ENCODE assay signal across 8 mouse cellular contexts in the genomic region with DNA sequence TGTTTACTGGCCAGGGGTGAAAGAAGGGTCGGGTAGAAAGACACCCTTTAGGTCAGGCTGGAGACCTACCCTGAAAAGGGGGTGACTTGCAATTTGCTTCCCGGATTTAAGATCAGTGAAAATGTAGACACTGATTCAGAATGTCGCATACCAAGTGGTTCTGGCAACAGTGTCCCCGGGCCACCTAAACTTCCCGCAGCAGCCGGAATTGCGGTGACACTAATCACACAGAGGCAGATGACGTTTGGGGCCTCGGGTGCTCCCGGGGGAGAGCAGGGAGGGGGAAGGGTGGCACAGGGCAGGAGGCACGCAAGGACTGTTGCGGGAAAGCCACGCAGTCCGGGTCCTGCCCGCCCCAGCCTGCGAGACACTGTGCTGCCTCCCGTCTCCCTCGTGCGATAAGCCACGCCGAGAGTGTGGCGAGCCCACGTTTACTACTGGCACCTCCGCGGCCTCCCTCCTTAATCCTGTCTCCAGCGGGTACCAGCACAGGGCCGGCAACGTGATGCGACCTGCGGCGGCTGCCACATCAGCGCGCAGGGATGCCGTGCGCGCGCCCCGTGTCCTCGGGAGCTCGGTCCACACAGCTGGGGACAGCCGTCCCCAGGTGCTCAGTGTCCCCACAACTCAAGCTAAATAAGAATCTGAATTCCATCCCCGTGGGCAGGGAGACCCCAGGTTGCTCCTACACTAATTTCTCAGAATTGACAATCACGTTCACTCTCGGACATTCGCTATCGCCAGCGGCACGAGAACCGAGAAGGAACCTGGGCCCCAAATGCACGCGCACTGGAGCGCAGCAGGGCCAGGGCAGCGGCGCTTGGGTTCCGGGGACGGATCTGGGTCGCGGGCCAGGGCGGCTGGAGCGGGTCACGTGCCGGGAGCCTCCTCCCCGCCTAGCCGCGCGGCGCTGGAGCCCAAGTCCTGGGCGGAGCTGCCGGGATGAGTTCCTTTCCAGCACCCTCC. TPM values are rescaled to one million over a fixed set of nuclear protein-coding genes. Genes with fewer than 3 reads are reported as not detected.
DNase-seq lines count a peak whose midpoint lies in the region; ATAC-seq lines count a peak whose summit lies in the region.

No protein-coding gene starts in this region.

- peaks cover 28% of the 10 kb centered on the region for H3K4me1 ChIP-seq in hindbrain, embryonic 12.5 days
- H3K4me1 ChIP-seq in lung, embryonic 16.5 days (replicated peaks; ENCODE audit: control insufficient read depth, insufficient read depth, low read length): peaks cover 25% of the 10 kb centered on the region

- H3K9me3 ChIP-seq in hindbrain, embryonic 12.5 days (replicated peaks): no peaks in the 10 kb centered on the region
- H3K9me3 ChIP-seq in lung, embryonic 16.5 days (ENCODE audit: control insufficient read depth, low read length): no peaks in the 10 kb centered on the region

- WGBS in hindbrain, embryonic 12.5 days: under 1% methylated on average over 69 of the region's 69 CpGs
- under 1% methylated on average over 69 of the region's 69 CpGs for WGBS in lung, embryonic 16.5 days

- H3K9ac ChIP-seq in hindbrain, embryonic 12.5 days: peak overlapping the region; percentile 60
- H3K9ac ChIP-seq in lung, embryonic 16.5 days (ENCODE audit: low read length): peak overlapping the region; percentile 66

- peak; percentile 56 for ATAC-seq in hindbrain, embryonic 12.5 days (ENCODE audit: low FRiP score)
- peak; percentile 88 for ATAC-seq in lung, embryonic 16.5 days (ENCODE audit: low read depth)

- DNase-seq in Muller cell, postnatal 12 days (ENCODE audit: inconsistent ontology term): peak; percentile 97
- peak; percentile 89 for DNase-seq in cerebellum, adult 9-10 months
- DNase-seq in frontal cortex, postnatal 14 days (ENCODE audit: low spot score in 2 of 2): peak; percentile 69 to 75
- DNase-seq in layer of hippocampus, postnatal 10 days (ENCODE audit: low spot score in 2 of 2): peak; percentile 85 to 90
- peak; percentile 75 for DNase-seq in ovary, postnatal 14 days (ENCODE audit: low spot score)
- peak; percentile 87 to 91 for DNase-seq in urinary bladder, postnatal 4 days (ENCODE audit: low spot score in 2 of 2)

- H3K27ac ChIP-seq in hindbrain, embryonic 12.5 days: peak overlapping the region; percentile 19; the same call in 1 of the 2 replicates
- H3K27ac ChIP-seq in lung, embryonic 16.5 days (ENCODE audit: low read length): no peak overlapping the region

- peaks cover 62% of the 10 kb centered on the region for H3K27me3 ChIP-seq in hindbrain, embryonic 12.5 days
- H3K27me3 ChIP-seq in lung, embryonic 16.5 days (ENCODE audit: control insufficient read depth, insufficient read depth, low read depth, low read length): peaks cover 46% of the 10 kb centered on the region

- peak overlapping the region; percentile 61 for H3K4me3 ChIP-seq in hindbrain, embryonic 12.5 days
- peak overlapping the region; percentile 51 for H3K4me3 ChIP-seq in lung, embryonic 16.5 days (ENCODE audit: low read length)

- no peaks in the 10 kb centered on the region for H3K36me3 ChIP-seq in hindbrain, embryonic 12.5 days
- H3K36me3 ChIP-seq in lung, embryonic 16.5 days (ENCODE audit: control insufficient read depth, insufficient read depth, low read length): no peaks in the 10 kb centered on the region

- H3K4me2 ChIP-seq in hindbrain, embryonic 12.5 days (replicated peaks): peak overlapping the region; percentile 96
- H3K4me2 ChIP-seq in lung, embryonic 16.5 days (ENCODE audit: low read depth, low read length): peak overlapping the region; percentile 100

RNA-seq across cellular contexts. Expression of gene Bhlhe41, which starts 0.8 kb away (rescaled TPM):
- polyA plus RNA-seq in hindbrain, embryonic 12.5 days (2016; fragmentation: Nextera tagmentation; extraction: Ambion mirVana): 2.4 and 2.9 TPM in 2 replicates
- total RNA-seq in layer of hippocampus, postnatal 10 days (2021): 10 to 100 TPM; 15.5 to 19.3 TPM
- polyA plus RNA-seq in lung, embryonic 16.5 days (2015; fragmentation: Nextera tagmentation; extraction: Ambion mirVana): 0.63 and 0.75 TPM in 2 replicates
